In the genomic region with DNA sequence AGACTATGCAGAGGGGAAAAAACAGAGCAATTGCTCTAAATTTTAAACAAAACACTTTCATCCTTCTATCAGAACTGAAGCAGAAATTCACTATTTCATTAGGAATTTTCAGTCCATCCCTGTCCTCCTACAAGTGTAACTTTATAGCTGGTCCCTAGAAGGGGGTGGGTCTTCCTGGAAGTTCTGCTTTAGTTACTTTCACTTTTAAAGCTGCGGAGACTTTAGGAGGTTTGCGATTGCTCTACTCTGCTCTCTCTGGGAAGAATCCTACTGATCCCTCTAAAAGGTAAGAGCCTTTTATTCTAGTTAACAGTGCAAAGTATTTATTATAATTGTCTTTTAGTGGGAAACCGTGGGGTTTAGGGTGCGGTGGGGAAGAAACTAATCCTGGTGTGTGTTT, we compare ENCODE assay signal across 8 mouse cellular contexts. TPM values are rescaled to one million over a fixed set of nuclear protein-coding genes. Genes with fewer than 3 reads are reported as not detected.
DNase-seq lines count a peak whose midpoint lies in the region; ATAC-seq and TF ChIP-seq lines count a peak whose summit lies in the region.

A gene (plus strand): TSS at position 167 of the 400 bp plus-strand sequence.

- 6% methylated on average over 4 of the region's 4 CpGs for WGBS in embryonic facial prominence, embryonic 10.5 days
- 0% methylated on average over 4 of the region's 4 CpGs for WGBS in kidney, adult 2 months
- WGBS in stomach, embryonic 15.5 days: 0% methylated on average over 4 of the region's 4 CpGs

- TF ChIP-seq EP300 in MEL (IDR thresholded peaks at IDR 0.05; ENCODE audit: low read depth in 1 of 2, low read length in 2 of 2): no peak; a peak in 1 of 4 replicates

- no peak for TF ChIP-seq RAD21 in MEL (IDR thresholded peaks at IDR 0.05; ENCODE audit: low read depth, low read length)

- H3K4me3 ChIP-seq in MEL (ENCODE audit: control insufficient read depth in 1 of 2, insufficient read depth in 1 of 2, low read depth in 2 of 2, low read length in 2 of 2): peak within 1 kb of the TSS; percentile 68 to 100
- peak within 1 kb of the TSS; percentile 59 for H3K4me3 ChIP-seq in embryonic facial prominence, embryonic 10.5 days
- peak within 1 kb of the TSS; percentile 85 for H3K4me3 ChIP-seq in kidney, adult 2 months (ENCODE audit: insufficient read depth, low read depth, low read length)
- peak within 1 kb of the TSS; percentile 55 for H3K4me3 ChIP-seq in stomach, embryonic 15.5 days (replicated peaks)

- no peaks in the 10 kb centered on the region for H3K9me3 ChIP-seq in MEL (replicated peaks; ENCODE audit: insufficient read depth, low read length)
- H3K9me3 ChIP-seq in embryonic facial prominence, embryonic 10.5 days: no peaks in the 10 kb centered on the region
- H3K9me3 ChIP-seq in stomach, embryonic 15.5 days: no peaks in the 10 kb centered on the region

- no peak for TF ChIP-seq POLR2A in MEL (IDR thresholded peaks at IDR 0.05; ENCODE audit: control insufficient read depth in 1 of 2, insufficient read depth in 1 of 2, low read depth in 1 of 2, low read length in 2 of 2, poor library complexity in 1 of 2)
- no peak for TF ChIP-seq POLR2A in kidney, adult 2 months (IDR thresholded peaks at IDR 0.05; ENCODE audit: low read depth, low read length)

- peaks cover 0 to 2% of the 10 kb centered on the region in 2 experiments; a peak in 1 of 4 replicates for H3K36me3 ChIP-seq in MEL (ENCODE audit: control insufficient read depth in 1 of 2, insufficient read depth in 2 of 2, low read length in 2 of 2)
- no peaks in the 10 kb centered on the region for H3K36me3 ChIP-seq in embryonic facial prominence, embryonic 10.5 days (replicated peaks)
- no peaks in the 10 kb centered on the region; the same call in 1 of the 2 replicates for H3K36me3 ChIP-seq in kidney, adult 2 months (ENCODE audit: control insufficient read depth, insufficient read depth, low read length)
- H3K36me3 ChIP-seq in stomach, embryonic 15.5 days: no peaks in the 10 kb centered on the region; the same call in 1 of the 2 replicates

- H3K79me2 ChIP-seq in MEL (ENCODE audit: control insufficient read depth, insufficient read depth, low read length, poor library complexity): no peaks in the 10 kb centered on the region

- H3K27me3 ChIP-seq in MEL (ENCODE audit: control insufficient read depth in 1 of 2, insufficient read depth in 2 of 2, low read length in 2 of 2): no peaks in the 10 kb centered on the region
- H3K27me3 ChIP-seq in embryonic facial prominence, embryonic 10.5 days (replicated peaks; ENCODE audit: low read depth, poor library complexity, severe bottlenecking): no peaks in the 10 kb centered on the region
- H3K27me3 ChIP-seq in kidney, adult 2 months (replicated peaks; ENCODE audit: control insufficient read depth, insufficient read depth, low read length): no peaks in the 10 kb centered on the region
- H3K27me3 ChIP-seq in stomach, embryonic 15.5 days (replicated peaks): no peaks in the 10 kb centered on the region

- peak within 1 kb of the TSS; percentile 67 for H3K9ac ChIP-seq in MEL (ENCODE audit: control insufficient read depth, low read depth, low read length, poor library complexity, severe bottlenecking)
- peak within 1 kb of the TSS; percentile 26; the same call in 1 of the 2 replicates for H3K9ac ChIP-seq in stomach, embryonic 15.5 days

- ATAC-seq in stomach, embryonic 15.5 days (ENCODE audit: insufficient read depth, low FRiP score, low read depth): peak; percentile 85; the same call in 1 of the 2 replicates

- H3K27ac ChIP-seq in MEL (ENCODE audit: control insufficient read depth, low read depth, low read length): peak within 1 kb of the TSS; percentile 4; the same call in 1 of the 2 replicates
- H3K27ac ChIP-seq in embryonic facial prominence, embryonic 10.5 days (replicated peaks): 0 out of 2 replicates have a peak within 1 kb of the TSS, but pooled peaks have one; percentile 19
- peak within 1 kb of the TSS; percentile 68 for H3K27ac ChIP-seq in kidney, adult 2 months (ENCODE audit: insufficient read depth, low read depth, low read length)
- H3K27ac ChIP-seq in stomach, embryonic 15.5 days: peak within 1 kb of the TSS; percentile 85

- DNase-seq in 416B (ENCODE audit: low read depth) (peak; percentile 82), MEL (ENCODE audit: low read depth, low spot score) (peak; percentile 85)
- DNase-seq in embryonic facial prominence, embryonic 10.5 days (ENCODE audit: low spot score): no peak
- peak; percentile 68 to 71 for DNase-seq in heart, adult 18-20 months
- DNase-seq in kidney, adult 2 months: peak; percentile 79
- peak; percentile 33 for DNase-seq in lung, postnatal 14 days
- DNase-seq in spleen, adult 18-20 months: no peak

- peaks cover 0 to 7% of the 10 kb centered on the region in 2 experiments; a peak in 2 of 4 replicates for H3K4me1 ChIP-seq in MEL (ENCODE audit: control insufficient read depth in 1 of 2, insufficient read depth in 2 of 2, low read length in 2 of 2)
- peaks cover 12% of the 10 kb centered on the region for H3K4me1 ChIP-seq in embryonic facial prominence, embryonic 10.5 days
- peaks cover 5% of the 10 kb centered on the region for H3K4me1 ChIP-seq in kidney, adult 2 months (ENCODE audit: control insufficient read depth, insufficient read depth, low read length)
- H3K4me1 ChIP-seq in stomach, embryonic 15.5 days: peaks cover 11% of the 10 kb centered on the region; the same call in 1 of the 2 replicates

- TF ChIP-seq CTCF in MEL (IDR thresholded peaks at IDR 0.05 in 2 of 3, conservative IDR thresholded peaks at IDR 0.05 in 1 of 3; ENCODE audit: control insufficient read depth in 1 of 3, insufficient read depth in 1 of 3, low read depth in 2 of 3, low read length in 3 of 3, poor library complexity in 1 of 3, severe bottlenecking in 1 of 3): no peak
- no peak for TF ChIP-seq CTCF in kidney, adult 2 months (conservative IDR thresholded peaks at IDR 0.05; ENCODE audit: insufficient read depth, insufficient read length, low read depth, low read length)

- H3K4me2 ChIP-seq in stomach, embryonic 15.5 days: peak within 1 kb of the TSS; percentile 60

TF ChIP-seq in MEL, 35 proteins besides CTCF, POLR2A, EP300 and RAD21:
- peak; percentile 63; the same call in 1 of the 2 replicates for TF ChIP-seq ETS1 (IDR thresholded peaks at IDR 0.05; ENCODE audit: low read depth, low read length)
- TF ChIP-seq TAL1 (IDR thresholded peaks at IDR 0.05; ENCODE audit: low read length): no peak
- 0 out of 2 replicates have a peak, but pooled peaks have one; percentile 46 for TF ChIP-seq MXI1 (IDR thresholded peaks at IDR 0.05; ENCODE audit: low read depth, low read length)
- no peak for TF ChIP-seq RCOR1 (IDR thresholded peaks at IDR 0.05; ENCODE audit: low read depth, low read length)
- no peak for TF ChIP-seq MAZ (IDR thresholded peaks at IDR 0.05; ENCODE audit: low read depth, low read length)
- peak; percentile 53; the same call in 1 of the 2 replicates for TF ChIP-seq ELF1 (IDR thresholded peaks at IDR 0.05; ENCODE audit: low read depth, low read length)
- no peak for TF ChIP-seq NRF1 (IDR thresholded peaks at IDR 0.05; ENCODE audit: insufficient read depth, low read depth, low read length, poor library complexity, severe bottlenecking)
- peak; percentile 77 for TF ChIP-seq HCFC1 (IDR thresholded peaks at IDR 0.05; ENCODE audit: low read depth, low read length)
- peak; percentile 92 for TF ChIP-seq SIN3A (IDR thresholded peaks at IDR 0.05; ENCODE audit: low read length)

RNA-seq across cellular contexts. Expression of the gene that starts here (rescaled TPM):
- total RNA-seq in MEL (2012; rRNA removed): 4.1 and 5.2 TPM in 2 replicates
- polyA plus RNA-seq in MEL (2012; ENCODE audit: insufficient read depth in 1 of 2, insufficient read length in 2 of 2, low read depth in 1 of 2, low replicate concordance in 2 of 2, missing spikeins in 1 of 2): 1 to 10 TPM in 1 of 2 experiments, not detected in 1; 4.6 TPM
- 7.0 and 9.2 TPM in 2 replicates for polyA plus RNA-seq in embryonic facial prominence, embryonic 10.5 days (2016; fragmentation: Nextera tagmentation; extraction: Ambion mirVana)
- 10 to 100 TPM; 21.9 to 27.3 TPM for total RNA-seq in heart, adult 18-20 months (2021)
- 16.8 and 17.7 TPM in 2 replicates for polyA plus RNA-seq in kidney, adult 2 months (2012; rRNA removed)
- 21.5 and 21.9 TPM in 2 replicates for polyA plus RNA-seq in stomach, embryonic 15.5 days (2015; fragmentation: Nextera tagmentation; extraction: Ambion mirVana)

Comparison
In these comparisons a context has a peak if more than half of its experiments do, and no peak if none do; other contexts are left out.
1. DNase-seq: peak in 416B (single experiment), MEL (single experiment), heart, adult 18-20 months (2 of 2), kidney, adult 2 months (single experiment) and lung, postnatal 14 days (single experiment); none in embryonic facial prominence, embryonic 10.5 days (single experiment) and spleen, adult 18-20 months (0 of 2).
2. H3K27ac ChIP-seq: peak in every context shown above with its lines; median percentile 85 in stomach, embryonic 15.5 days; 68 in kidney, adult 2 months; 19 in embryonic facial prominence, embryonic 10.5 days; 4 in MEL.
3. Peak in every context shown above with its lines, with median percentiles within 50 percentile points of each other: H3K4me3 ChIP-seq.